ENCODE assay signal across 8 mouse cellular contexts in genomic region chrX:113184569-113185229, GRCm38 (mm10). TPM values are rescaled to one million over a fixed set of nuclear protein-coding genes. Genes with fewer than 3 reads are reported as not detected.
A peak's percentile ranks its signal among the peaks of the same experiment; 100 is the strongest.
DNase-seq lines count a peak whose midpoint lies in the region; ATAC-seq and TF ChIP-seq lines count a peak whose summit lies in the region.

No protein-coding gene starts in this region.

- TF ChIP-seq POLR2A in testis, adult 2 months (IDR thresholded peaks at IDR 0.05; ENCODE audit: control insufficient read depth, low read depth, low read length): no peak

- H3K4me1 ChIP-seq in testis, adult 2 months (ENCODE audit: control insufficient read depth, insufficient read depth, low read length): no peaks in the 10 kb centered on the region
- H3K4me1 ChIP-seq in hindbrain, postnatal 0 days (ENCODE audit: insufficient read depth, low read length): no peaks in the 10 kb centered on the region
- H3K4me1 ChIP-seq in midbrain, postnatal 0 days (ENCODE audit: insufficient read depth, low read length): no peaks in the 10 kb centered on the region

- TF ChIP-seq CTCF in testis, adult 2 months (IDR thresholded peaks at IDR 0.05; ENCODE audit: control insufficient read depth, insufficient read depth, insufficient replicate concordance, low read depth, low read length): no peak
- TF ChIP-seq CTCF in hindbrain, postnatal 0 days (IDR thresholded peaks at IDR 0.05; ENCODE audit: low read depth): no peak
- TF ChIP-seq CTCF in midbrain, postnatal 0 days (IDR thresholded peaks at IDR 0.05): no peak

- peak overlapping the region; percentile 57 for H3K9ac ChIP-seq in hindbrain, postnatal 0 days (replicated peaks; ENCODE audit: low read length)
- H3K9ac ChIP-seq in midbrain, postnatal 0 days (replicated peaks; ENCODE audit: low read length, poor library complexity, severe bottlenecking): peak overlapping the region; percentile 60

- H3K36me3 ChIP-seq in testis, adult 2 months (ENCODE audit: control insufficient read depth, insufficient read depth, low read length): no peaks in the 10 kb centered on the region
- no peaks in the 10 kb centered on the region for H3K36me3 ChIP-seq in hindbrain, postnatal 0 days (ENCODE audit: insufficient read depth, low read length)
- H3K36me3 ChIP-seq in midbrain, postnatal 0 days (ENCODE audit: insufficient read depth, low read length): no peaks in the 10 kb centered on the region

- peak overlapping the region; percentile 91 for H3K4me3 ChIP-seq in testis, adult 2 months (ENCODE audit: control insufficient read depth, low read depth, low read length)
- peak overlapping the region; percentile 51 for H3K4me3 ChIP-seq in hindbrain, postnatal 0 days (ENCODE audit: low read length)
- H3K4me3 ChIP-seq in midbrain, postnatal 0 days (ENCODE audit: low read depth, low read length): peak overlapping the region; percentile 44

- DNase-seq in cerebellum, adult 9-10 months: peak; percentile 21
- DNase-seq in cerebellum, postnatal 4 days (ENCODE audit: low spot score in 2 of 2): no peak
- no peak for DNase-seq in testis, postnatal 10 days (ENCODE audit: low spot score)
- DNase-seq in hindbrain, postnatal 0 days (ENCODE audit: low spot score): peak; percentile 16
- DNase-seq in midbrain, postnatal 0 days (ENCODE audit: low spot score): peak; percentile 6
- no peak for DNase-seq in thymus, postnatal 14 days
- DNase-seq in urinary bladder, adult 2 months (ENCODE audit: low spot score): no peak

- no peak for ATAC-seq in hindbrain, postnatal 0 days
- no peak for ATAC-seq in midbrain, postnatal 0 days (ENCODE audit: low FRiP score)

- WGBS in hindbrain, postnatal 0 days: 21% methylated on average over 17 of the region's 17 CpGs
- 22% methylated on average over 17 of the region's 17 CpGs for WGBS in midbrain, postnatal 0 days

- H3K4me2 ChIP-seq in hindbrain, postnatal 0 days (ENCODE audit: low read depth, low read length): peak overlapping the region; percentile 55
- peak overlapping the region; percentile 40 for H3K4me2 ChIP-seq in midbrain, postnatal 0 days (ENCODE audit: low read depth, low read length, poor library complexity, severe bottlenecking)

- no peaks in the 10 kb centered on the region for H3K27me3 ChIP-seq in testis, adult 2 months (ENCODE audit: control insufficient read depth, insufficient read depth, low read length)
- H3K27me3 ChIP-seq in hindbrain, postnatal 0 days (ENCODE audit: insufficient read depth, low read length): no peaks in the 10 kb centered on the region
- H3K27me3 ChIP-seq in midbrain, postnatal 0 days (ENCODE audit: insufficient read depth, low read length): no peaks in the 10 kb centered on the region

- H3K9me3 ChIP-seq in hindbrain, postnatal 0 days (ENCODE audit: low read length): no peaks in the 10 kb centered on the region
- H3K9me3 ChIP-seq in midbrain, postnatal 0 days (ENCODE audit: low read length): no peaks in the 10 kb centered on the region

- H3K27ac ChIP-seq in testis, adult 2 months (ENCODE audit: control insufficient read depth, insufficient read depth, low read depth, low read length): peak overlapping the region; percentile 71
- H3K27ac ChIP-seq in hindbrain, postnatal 0 days: peak overlapping the region; percentile 87
- peak overlapping the region; percentile 84 for H3K27ac ChIP-seq in midbrain, postnatal 0 days (ENCODE audit: low read depth, low read length)

RNA-seq across cellular contexts. Expression of gene Chm, which starts 0.6 kb away (rescaled TPM):
- polyA plus RNA-seq in testis, adult 2 months (2012; rRNA removed): 0.25 and 0.67 TPM in 2 replicates
- 19.4 and 36.0 TPM in 2 replicates for total RNA-seq in hindbrain, postnatal 0 days (2014; rRNA removed)
- polyA plus RNA-seq in hindbrain, postnatal 0 days (2015; fragmentation: Nextera tagmentation; extraction: Ambion mirVana): 11.1 and 12.2 TPM in 2 replicates
- total RNA-seq in midbrain, postnatal 0 days (2014; rRNA removed): 23.0 and 30.0 TPM in 2 replicates
- polyA plus RNA-seq in midbrain, postnatal 0 days (2015; fragmentation: Nextera tagmentation; extraction: Ambion mirVana): 11.9 and 12.6 TPM in 2 replicates
- 4.4 and 7.5 TPM in 2 replicates for polyA plus RNA-seq in urinary bladder, adult 2 months (2012; rRNA removed)

Comparison
In these comparisons a context has a peak if more than half of its experiments do, and no peak if none do; other contexts are left out.
1. DNase-seq: peak in cerebellum, adult 9-10 months (single experiment), hindbrain, postnatal 0 days (single experiment) and midbrain, postnatal 0 days (single experiment); none in cerebellum, postnatal 4 days (0 of 2), testis, postnatal 10 days (single experiment), thymus, postnatal 14 days (single experiment) and urinary bladder, adult 2 months (single experiment).
2. Peak in every context shown above with its lines, with median percentiles within 50 percentile points of each other: H3K27ac ChIP-seq and H3K4me3 ChIP-seq.